Mouse (Mus musculus) limb, embryonic 10.5 days (tissue): ENCODE measurements around the gene Nrp2. TPM values are rescaled to one million over a fixed set of nuclear protein-coding genes. Genes with fewer than 3 reads are reported as not detected.
A peak's percentile ranks its signal among the peaks of the same experiment; 100 is the strongest.

Source experiments
- DNase-seq: peaks from one replicate; pipeline ENCODE4 v3.0.0-alpha.2; 2017; ENCODE audit warnings: low spot score
- H3K27ac ChIP-seq: fragments of 300-500 bp; sonication (generic); 2 replicates; pipeline ENCODE4 v1.5.1; 2016; ENCODE audit warnings: mild to moderate bottlenecking
- H3K27me3 ChIP-seq: fragments of 300-500 bp; sonication (generic); 2 replicates; pipeline ENCODE4 v1.6.1; 2016; ENCODE audit warnings: low read depth, mild to moderate bottlenecking; ENCODE audit not compliant: poor library complexity, severe bottlenecking
- H3K36me3 ChIP-seq: fragments of 300-500 bp; sonication (generic); 2 replicates; pipeline ENCODE4 v1.6.1; 2016; ENCODE audit warnings: mild to moderate bottlenecking, moderate library complexity
- H3K4me1 ChIP-seq: fragments of 300-500 bp; sonication (generic); 2 replicates; pipeline ENCODE4 v1.6.1; 2016
- H3K4me3 ChIP-seq: fragments of 300-500 bp; sonication (generic); 2 replicates; pipeline ENCODE4 v1.5.1; 2016; ENCODE audit warnings: mild to moderate bottlenecking, moderate library complexity
- H3K9me3 ChIP-seq: fragments of 300-500 bp; sonication (generic); replicated peaks from 2 replicates; pipeline ENCODE4 v1.6.1; 2016; ENCODE audit warnings: mild to moderate bottlenecking
- WGBS: fragments of 180-500 bp; shearing (Covaris S2); methylation state at CpG from one replicate; pipeline ENCODE4 v1.1.7; 2016; 5-methylcytosine and 5-hydroxymethylcytosine counted together
- polyA plus RNA-seq: library from polyadenylated mRNA; unstranded; fragments of >200 nt; fragmentation: Nextera tagmentation; extraction: Ambion mirVana; gene quantifications from 2 replicates; pipeline ENCODE4 v1.2.1, GENCODE M21; 2016

Gene Nrp2
- polyA plus RNA-seq = 31.7 and 54.7 TPM in 2 replicates

DNA sequence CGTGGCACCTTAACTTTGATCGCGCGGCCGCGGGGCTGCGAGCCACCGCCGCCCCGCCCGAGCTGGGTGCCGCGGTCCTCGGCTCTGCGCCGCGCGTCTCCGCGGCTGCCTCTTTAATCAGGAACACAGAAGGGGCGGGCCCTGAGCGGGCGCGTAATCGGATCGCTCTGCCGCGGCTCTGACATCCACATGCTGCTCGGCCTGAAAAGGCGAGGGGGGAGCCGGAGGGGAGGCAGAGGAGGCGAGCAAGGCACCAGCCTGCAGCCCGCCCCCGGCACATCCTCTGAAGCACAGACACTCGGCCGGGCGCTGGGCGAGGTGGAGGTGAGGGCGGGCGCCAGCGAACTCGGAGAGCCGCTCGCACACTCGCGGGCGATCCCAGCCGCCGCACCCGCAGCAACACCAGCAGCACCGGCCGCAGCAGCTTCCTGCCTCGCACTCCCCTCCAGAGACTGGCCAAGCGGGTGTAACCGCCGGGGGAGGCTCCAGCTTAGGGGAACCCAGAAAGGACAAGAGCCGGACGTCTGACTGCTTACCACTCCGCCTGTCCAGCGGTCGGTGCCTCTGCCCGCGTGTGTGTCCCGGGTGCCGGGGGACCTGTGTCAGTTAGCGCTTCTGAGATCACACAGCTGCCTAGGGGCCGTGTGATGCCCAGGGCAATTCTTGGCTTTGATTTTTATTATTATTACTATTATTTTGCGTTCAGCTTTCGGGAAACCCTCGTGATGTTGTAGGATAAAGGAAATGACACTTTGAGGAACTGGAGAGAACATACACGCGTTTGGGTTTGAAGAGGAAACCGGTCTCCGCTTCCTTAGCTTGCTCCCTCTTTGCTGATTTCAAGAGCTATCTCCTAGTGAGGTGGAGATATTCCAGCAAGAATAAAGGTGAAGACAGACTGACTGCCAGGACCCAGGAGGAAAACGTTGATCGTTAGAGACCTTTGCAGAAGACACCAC, at the start of gene Nrp2:
Nrp2 (plus strand) TSS at position 128 of the 959 bp plus-strand sequence.
- Histone ChIP-seq H3K27me3 (peaks cover 59% of the 10 kb centered on the region), H3K4me1 (peaks cover 72% of the 10 kb centered on the region), H3K9me3 (no peaks in the 10 kb centered on the region)

DNA sequence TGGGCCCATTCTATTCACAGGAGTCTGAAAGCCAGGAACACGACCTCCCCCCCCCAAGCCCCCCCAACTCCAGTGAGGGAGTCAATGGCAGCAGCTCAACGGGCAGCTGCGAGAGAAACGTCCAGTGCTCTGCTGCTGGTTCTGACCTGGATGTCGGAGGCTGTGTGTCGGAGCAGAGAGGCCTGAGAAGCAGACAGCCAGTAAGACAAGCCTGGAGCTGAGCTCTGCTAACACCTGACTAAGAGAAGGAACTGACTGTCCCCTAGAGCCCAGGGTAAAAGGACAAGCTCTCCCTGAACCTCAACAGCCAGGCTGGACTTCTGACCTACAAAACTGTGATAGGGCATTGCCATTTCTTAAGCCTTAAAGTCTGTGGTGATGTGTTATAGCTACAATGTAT, 48.6 kb upstream of the Nrp2 start:
- peaks cover 20% of the 10 kb centered on the region for H3K4me1 ChIP-seq
- no peak for DNase-seq
- no peak overlapping the region for H3K27ac ChIP-seq
- H3K36me3 ChIP-seq = no peaks in the 10 kb centered on the region
- H3K27me3 ChIP-seq = no peaks in the 10 kb centered on the region
- 74% methylated on average over 6 of the region's 6 CpGs for WGBS
- H3K4me3 ChIP-seq = no peak overlapping the region
- H3K9me3 ChIP-seq = no peaks in the 10 kb centered on the region

More for the DNA sequence above, at the start of gene Nrp2:
- H3K27ac ChIP-seq = peak within 1 kb of the TSS; percentile 92
- no peaks in the 10 kb centered on the region for H3K36me3 ChIP-seq
- peak; percentile 86 for DNase-seq
- WGBS = under 1% methylated on average over 72 of the region's 76 CpGs
- peak within 1 kb of the TSS; percentile 70 for H3K4me3 ChIP-seq

DNA sequence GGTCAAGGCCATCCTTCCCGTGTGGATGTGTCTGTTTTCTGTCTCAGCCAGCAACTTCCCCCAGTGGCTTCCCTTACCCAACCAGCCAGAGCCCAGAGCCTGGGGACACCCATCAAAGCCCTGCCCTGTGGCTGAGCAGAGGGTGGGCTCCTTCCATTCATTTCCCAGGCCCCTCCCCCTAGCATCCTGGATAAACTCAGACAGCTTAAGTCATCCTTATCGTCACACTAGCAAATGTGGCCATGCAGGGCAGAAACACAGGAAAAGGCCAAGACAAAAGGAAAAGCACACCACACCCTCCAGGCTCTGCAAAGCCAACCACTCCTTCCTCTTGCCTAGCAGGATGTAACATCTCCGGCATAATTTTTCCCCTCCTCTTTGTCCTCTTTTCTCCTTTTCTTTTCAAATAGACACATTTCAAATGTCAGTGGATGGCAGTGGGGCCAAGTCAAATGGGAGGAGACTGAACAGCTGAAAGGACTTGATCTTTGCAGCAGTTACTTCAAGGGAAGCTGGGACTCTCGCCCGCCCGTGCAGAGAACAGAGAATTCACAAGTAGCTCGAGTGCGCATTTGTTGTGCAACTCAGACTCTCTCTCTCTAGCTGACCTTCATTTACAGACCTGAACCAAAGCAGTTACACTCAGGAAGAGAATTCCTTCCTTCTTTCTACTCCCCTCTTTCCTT, 38.0 kb upstream of the Nrp2 start:
- peaks cover 17% of the 10 kb centered on the region for H3K4me1 ChIP-seq
- H3K9me3 ChIP-seq = no peaks in the 10 kb centered on the region
- H3K27ac ChIP-seq = peak overlapping the region; percentile 42
- no peaks in the 10 kb centered on the region for H3K27me3 ChIP-seq
- DNase-seq = no peak
- no peaks in the 10 kb centered on the region for H3K36me3 ChIP-seq
- 69% methylated on average over 8 of the region's 8 CpGs for WGBS
- H3K4me3 ChIP-seq = no peak overlapping the region

DNA sequence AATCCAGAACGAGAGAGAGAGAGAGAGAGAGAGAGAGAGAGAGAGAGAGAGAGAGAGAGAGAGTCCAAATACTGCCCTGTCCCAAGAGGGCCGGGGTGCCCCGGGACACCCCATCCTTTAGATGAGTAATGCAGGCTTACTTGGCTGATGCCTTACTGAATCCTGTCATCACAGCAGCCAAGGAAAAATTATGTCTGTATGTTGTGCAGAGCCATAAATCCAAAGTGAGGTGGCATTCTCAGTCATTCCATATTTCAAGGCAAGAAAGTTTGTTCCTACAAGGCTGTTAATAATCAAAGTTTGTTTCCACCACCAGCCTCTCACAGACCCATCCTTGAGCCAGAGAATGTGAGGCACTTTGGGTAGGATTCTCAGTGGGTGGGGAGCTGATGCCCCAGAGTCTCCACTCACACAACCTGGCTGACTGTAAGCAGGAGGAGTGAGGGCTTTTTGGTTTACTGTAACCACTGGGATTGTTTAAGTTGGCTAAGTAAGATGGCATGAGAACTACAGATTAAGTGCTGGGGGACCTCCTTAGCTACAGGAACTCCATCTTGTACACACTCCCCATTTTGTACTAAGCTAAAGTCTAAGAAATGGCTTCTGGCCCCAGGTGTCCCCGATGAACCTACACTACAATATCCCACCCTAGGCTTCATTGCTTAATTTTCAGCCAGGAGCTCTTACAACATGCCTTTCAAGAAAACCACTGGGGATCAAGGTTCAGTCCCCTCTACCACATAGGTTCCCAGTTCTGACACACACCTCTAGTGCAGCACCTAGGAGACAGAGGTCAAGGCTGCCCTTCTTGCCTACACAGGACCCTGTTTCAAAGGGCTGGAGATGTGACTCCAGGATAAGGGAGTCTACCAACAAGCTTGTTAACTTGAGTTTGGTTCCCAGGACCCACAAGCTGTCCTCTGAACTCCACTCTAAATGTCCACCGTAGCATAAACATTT, 37.0 kb upstream of the Nrp2 start:
- Histone ChIP-seq H3K9me3 (no peaks in the 10 kb centered on the region), H3K27me3 (no peaks in the 10 kb centered on the region), H3K4me1 (peaks cover 17% of the 10 kb centered on the region), H3K4me3 (no peak overlapping the region), H3K27ac (peak overlapping the region; percentile 42; the same call in 1 of the 2 replicates), H3K36me3 (no peaks in the 10 kb centered on the region)
- 85% methylated on average over 5 of the region's 5 CpGs for WGBS
- DNase-seq = no peak

DNA sequence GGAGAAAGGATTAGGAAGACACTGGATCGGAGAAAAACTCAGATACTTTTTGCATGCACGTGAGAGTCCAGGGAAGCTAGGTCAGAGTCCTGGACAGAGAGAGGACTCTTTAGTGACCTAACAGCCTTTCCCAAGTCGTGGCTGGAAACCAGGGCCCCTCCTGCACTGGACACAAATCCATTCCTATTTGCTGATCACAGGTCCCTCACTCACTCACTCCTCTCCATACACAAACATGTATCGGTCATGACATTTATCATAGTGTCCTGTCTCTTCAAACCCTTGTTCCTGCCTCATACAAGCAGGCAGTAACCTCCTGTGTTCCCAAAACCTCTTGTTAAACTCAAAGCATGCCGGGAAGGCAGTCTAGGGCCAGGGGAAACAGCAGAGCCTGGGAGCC, 36.3 kb upstream of the Nrp2 start:
- no peak overlapping the region for H3K4me3 ChIP-seq
- H3K4me1 ChIP-seq = peaks cover 17% of the 10 kb centered on the region
- H3K36me3 ChIP-seq = no peaks in the 10 kb centered on the region
- no peak for DNase-seq
- no peaks in the 10 kb centered on the region for H3K9me3 ChIP-seq
- no peak overlapping the region for H3K27ac ChIP-seq
- no peaks in the 10 kb centered on the region for H3K27me3 ChIP-seq
- WGBS = 83% methylated on average over 5 of the region's 5 CpGs

DNA sequence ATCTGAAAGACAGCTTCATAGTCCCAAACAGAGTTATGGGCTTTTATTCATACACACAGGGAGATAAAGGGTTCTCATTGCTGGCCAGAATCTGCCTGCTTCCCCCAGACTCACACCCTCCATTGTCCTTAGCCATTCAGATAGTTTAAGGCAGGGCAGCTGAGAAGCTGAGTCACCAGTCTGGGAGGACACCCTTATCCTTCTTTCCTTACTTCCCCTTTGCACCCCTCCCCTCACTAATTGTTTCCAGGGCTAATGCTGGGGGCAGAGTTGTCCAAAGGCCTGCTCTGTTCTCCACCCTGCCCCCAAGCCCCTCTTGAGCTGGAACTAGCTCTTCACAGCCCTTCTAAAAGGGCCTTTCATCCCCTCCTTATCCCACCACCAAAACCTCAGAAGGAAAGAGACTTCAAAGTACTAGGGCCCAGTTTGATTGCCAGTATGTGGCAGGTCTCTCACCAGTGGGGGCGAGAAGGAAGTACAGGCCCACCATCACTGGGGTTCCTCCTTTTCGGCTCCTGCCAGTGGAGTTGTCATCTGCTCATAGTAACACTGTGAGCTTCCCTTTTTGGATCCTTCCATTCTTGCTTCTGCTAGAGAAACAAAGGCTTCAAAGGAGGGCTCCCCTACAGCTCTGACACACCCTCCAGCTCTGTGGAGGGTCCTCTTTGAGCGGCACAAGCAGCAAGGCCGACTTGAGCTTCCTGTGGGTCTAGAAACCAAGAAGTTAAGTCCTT, 24.3 kb upstream of the Nrp2 start:
- no peak for DNase-seq
- H3K36me3 ChIP-seq = peaks cover 3% of the 10 kb centered on the region; the same call in 1 of the 2 replicates
- 0 out of 2 replicates have a peak, but pooled peaks cover 3% of the 10 kb centered on the region for H3K9me3 ChIP-seq
- no peaks in the 10 kb centered on the region for H3K27me3 ChIP-seq
- peaks cover 19% of the 10 kb centered on the region for H3K4me1 ChIP-seq
- H3K4me3 ChIP-seq = no peak overlapping the region
- H3K27ac ChIP-seq = peak overlapping the region; percentile 42; the same call in 1 of the 2 replicates
- WGBS = 55% methylated on average over 4 of the region's 4 CpGs

DNA sequence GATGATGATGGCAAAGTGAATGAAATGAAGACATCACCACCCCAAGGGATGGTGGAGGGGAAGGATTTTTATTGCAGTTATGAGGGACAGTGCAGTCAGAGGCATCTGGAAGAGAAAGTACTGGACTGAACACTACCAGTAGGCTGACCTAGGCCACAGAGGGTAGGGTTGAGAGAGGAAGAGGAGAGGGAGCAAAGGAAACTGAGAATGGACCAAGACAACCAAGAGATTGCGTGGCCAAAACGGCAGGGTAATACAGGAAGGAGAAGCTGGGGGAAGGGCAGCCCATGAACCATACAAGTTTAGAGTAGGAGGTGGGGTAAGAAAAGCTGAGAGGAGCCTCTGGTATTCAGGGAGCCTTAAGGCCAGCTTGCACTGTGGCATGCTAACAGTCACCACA, 23.6 kb upstream of the Nrp2 start:
- H3K4me3 ChIP-seq = no peak overlapping the region
- peaks cover 19% of the 10 kb centered on the region for H3K4me1 ChIP-seq
- H3K36me3 ChIP-seq = peaks cover 3% of the 10 kb centered on the region; the same call in 1 of the 2 replicates
- 0 out of 2 replicates have a peak, but pooled peaks cover 3% of the 10 kb centered on the region for H3K9me3 ChIP-seq
- no peak overlapping the region for H3K27ac ChIP-seq
- no peaks in the 10 kb centered on the region for H3K27me3 ChIP-seq
- 93% methylated on average over 2 of the region's 2 CpGs for whole genome bisulfite sequencing
- DNase-seq = no peak

DNA sequence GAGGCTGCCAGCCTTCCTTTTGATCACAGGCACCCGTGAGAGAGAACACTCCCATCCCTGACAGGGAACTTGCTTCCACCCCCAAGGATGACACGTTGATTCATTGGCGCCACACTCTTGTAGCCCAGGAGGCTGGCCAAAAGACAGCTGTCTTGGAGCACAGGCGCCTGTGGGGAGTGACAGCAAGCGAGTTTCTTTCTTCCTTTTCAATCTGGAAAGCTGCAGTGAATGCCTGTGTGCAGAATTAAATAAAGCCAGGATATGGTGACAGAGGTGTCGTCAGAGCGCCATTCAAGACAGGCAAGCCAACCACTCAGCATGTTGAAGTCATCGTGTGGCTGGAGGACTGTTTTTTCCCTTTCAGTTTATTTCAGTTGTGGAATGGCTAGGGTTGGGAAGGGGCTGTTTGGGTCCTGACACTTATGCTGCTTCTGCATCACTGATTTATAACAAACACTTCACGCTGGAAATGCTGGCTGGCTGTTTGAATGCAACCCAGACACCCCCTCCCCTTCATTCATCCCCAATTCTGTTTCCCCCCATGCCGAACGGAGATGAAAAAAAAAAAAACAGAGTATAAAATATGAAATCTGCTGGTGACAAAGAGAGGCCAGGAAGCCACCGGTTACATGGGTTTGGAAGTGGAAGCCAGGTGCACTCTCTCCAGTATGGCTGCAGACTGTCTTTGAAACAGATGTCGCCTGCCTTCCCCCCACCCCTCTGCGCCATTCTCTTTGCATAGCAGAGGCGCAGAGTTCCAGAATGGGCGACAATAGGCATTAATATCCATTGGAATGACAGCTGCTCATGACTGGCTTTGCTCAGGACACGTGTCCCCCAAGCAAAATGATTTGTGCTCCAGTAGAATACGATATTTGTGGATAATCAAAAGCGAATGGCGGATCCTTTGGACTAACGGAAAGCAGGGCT, 20.4 kb upstream of the Nrp2 start:
- Histone ChIP-seq H3K9me3 (0 out of 2 replicates have a peak, but pooled peaks cover under 1% of the 10 kb centered on the region), H3K36me3 (peaks cover under 1% of the 10 kb centered on the region; the same call in 1 of the 2 replicates), H3K27me3 (peaks cover 8% of the 10 kb centered on the region), H3K27ac (no peak overlapping the region; the same call in 1 of the 2 replicates), H3K4me1 (peaks cover 19% of the 10 kb centered on the region), H3K4me3 (no peak overlapping the region)
- WGBS = 61% methylated on average over 21 of the region's 21 CpGs
- no peak for DNase-seq

DNA sequence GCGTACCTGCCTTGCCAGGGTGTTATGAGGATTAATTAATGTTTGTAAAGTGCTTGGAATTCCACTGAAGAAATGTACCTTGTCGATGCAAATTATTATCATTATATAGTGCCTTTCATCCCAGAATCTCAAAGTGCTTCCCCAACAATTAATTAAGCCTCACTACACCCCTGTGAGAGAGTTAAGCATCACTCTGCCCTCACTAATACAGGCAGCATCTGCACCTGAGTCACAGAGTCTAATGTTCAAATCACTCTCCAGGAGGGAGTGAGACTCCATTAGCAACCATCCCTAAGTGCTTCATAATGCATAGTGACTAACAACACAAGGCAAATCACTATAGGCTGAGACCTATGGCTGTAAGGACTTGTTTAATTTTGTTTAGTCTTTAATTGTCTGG, 19.6 kb upstream of the Nrp2 start:
- Histone ChIP-seq H3K4me3 (no peak overlapping the region), H3K27me3 (peaks cover 11% of the 10 kb centered on the region), H3K27ac (no peak overlapping the region), H3K9me3 (no peaks in the 10 kb centered on the region), H3K36me3 (no peaks in the 10 kb centered on the region), H3K4me1 (peaks cover 16% of the 10 kb centered on the region)
- 92% methylated on average over 2 of the region's 2 CpGs for WGBS
- no peak for DNase-seq

DNA sequence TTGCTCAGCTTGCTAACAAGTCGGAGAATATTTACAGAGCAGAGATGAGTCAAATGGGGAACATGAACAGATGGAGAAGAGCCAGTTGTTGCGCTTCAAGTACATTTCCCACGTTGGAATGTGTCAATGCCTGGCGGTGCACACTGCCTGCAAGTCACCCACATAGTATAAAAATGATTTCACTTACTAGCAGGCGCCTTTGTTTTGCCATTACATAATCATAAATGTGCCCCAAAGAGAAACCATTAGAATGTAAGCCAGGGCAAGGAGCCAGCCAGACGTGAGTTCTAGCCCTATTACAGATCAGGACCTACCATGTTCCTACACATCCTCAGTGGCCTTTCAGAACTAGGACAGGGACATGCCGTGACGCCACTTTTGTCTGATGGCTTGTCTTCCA, 15.6 kb upstream of the Nrp2 start:
- Histone ChIP-seq H3K27me3 (peaks cover 22% of the 10 kb centered on the region), H3K4me3 (no peak overlapping the region), H3K4me1 (peaks cover 9% of the 10 kb centered on the region; the same call in 1 of the 2 replicates), H3K36me3 (no peaks in the 10 kb centered on the region), H3K9me3 (no peaks in the 10 kb centered on the region), H3K27ac (no peak overlapping the region)
- 92% methylated on average over 8 of the region's 8 CpGs for WGBS
- no peak for DNase-seq

DNA sequence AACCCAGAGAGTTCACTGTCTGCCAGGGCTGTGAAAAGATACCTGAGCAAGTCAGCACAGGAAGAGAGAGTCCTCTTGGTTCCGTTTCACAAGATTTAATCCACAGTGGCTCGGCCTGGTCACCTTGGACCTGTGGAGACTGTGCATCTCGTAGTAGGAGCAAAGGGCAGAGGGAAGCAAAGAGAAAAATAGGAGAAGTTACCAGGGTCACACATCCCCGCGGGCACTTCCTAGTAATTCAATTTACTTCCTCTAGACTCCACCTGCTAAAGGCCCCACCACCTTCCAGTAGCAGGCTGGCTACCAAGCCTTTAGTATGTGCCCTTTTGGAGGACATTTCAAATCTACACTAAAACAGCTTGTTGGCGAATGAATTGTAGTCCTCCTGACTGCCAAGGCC, 11.9 kb upstream of the Nrp2 start:
- Histone ChIP-seq H3K4me3 (no peak overlapping the region), H3K36me3 (no peaks in the 10 kb centered on the region), H3K9me3 (no peaks in the 10 kb centered on the region), H3K4me1 (peaks cover 14% of the 10 kb centered on the region), H3K27ac (no peak overlapping the region), H3K27me3 (peaks cover 19% of the 10 kb centered on the region)
- no peak for DNase-seq
- 91% methylated on average over 6 of the region's 6 CpGs for WGBS
